Mouse (Mus musculus) liver, embryonic 11.5 days (tissue): ENCODE measurements around the gene Zfhx2. TPM values are rescaled to one million over a fixed set of nuclear protein-coding genes. Genes with fewer than 3 reads are reported as not detected.

Source experiments
- ATAC-seq: fragments of 200-750 bp; cut with Nextera tagmentation; replicated peaks from 2 replicates; pipeline ENCODE4 v1.8.0; 2017; ENCODE audit warnings: moderate number of reproducible peaks, mild to moderate bottlenecking, moderate TSS enrichment, moderate library complexity; ENCODE audit not compliant: low FRiP score
- DNase-seq: peaks from one replicate; pipeline ENCODE4 v3.0.0-alpha.2; 2017; ENCODE audit warnings: low spot score
- H3K27ac ChIP-seq: fragments of 300-500 bp; sonication (generic); 2 replicates; pipeline ENCODE4 v1.5.1; 2014; ENCODE audit warnings: mild to moderate bottlenecking, low read depth, low read length, control low read depth
- H3K27me3 ChIP-seq: fragments of 300-500 bp; sonication (generic); replicated peaks from 2 replicates; pipeline ENCODE4 v1.6.1; 2014; ENCODE audit warnings: low read length, mixed read lengths; ENCODE audit not compliant: control insufficient read depth, insufficient read depth
- H3K36me3 ChIP-seq: fragments of 300-500 bp; sonication (generic); 2 replicates; pipeline ENCODE4 v1.6.1; 2014; ENCODE audit warnings: mild to moderate bottlenecking, low read length, moderate library complexity, mixed read lengths; ENCODE audit not compliant: control insufficient read depth, insufficient read depth
- H3K4me1 ChIP-seq: fragments of 300-500 bp; sonication (generic); replicated peaks from 2 replicates; pipeline ENCODE4 v1.6.1; 2014; ENCODE audit warnings: low read length, mixed read lengths; ENCODE audit not compliant: control insufficient read depth, insufficient read depth
- H3K4me2 ChIP-seq: fragments of 300-500 bp; sonication (generic); 2 replicates; pipeline ENCODE4 v1.6.1; 2014; ENCODE audit warnings: mild to moderate bottlenecking, control low read depth, moderate library complexity
- H3K4me3 ChIP-seq: fragments of 300-500 bp; sonication (generic); 2 replicates; pipeline ENCODE4 v1.5.1; 2014; ENCODE audit warnings: low read depth, low read length, control low read depth
- H3K9ac ChIP-seq: fragments of 300-500 bp; sonication (generic); 2 replicates; pipeline ENCODE4 v1.6.1; 2014; ENCODE audit warnings: low read depth, low read length, control low read depth
- H3K9me3 ChIP-seq: fragments of 300-500 bp; sonication (generic); 2 replicates; pipeline ENCODE4 v1.6.1; 2016; ENCODE audit warnings: low read length, inconsistent platforms, mixed read lengths; ENCODE audit not compliant: control insufficient read depth
- WGBS: fragments of 180-500 bp; shearing (Covaris S2); extraction: QIAGEN DNeasy Blood & Tissue Kit; methylation state at CpG from one replicate; pipeline ENCODE4 v1.1.7; 2014; 5-methylcytosine and 5-hydroxymethylcytosine counted together
- polyA plus RNA-seq: library from polyadenylated mRNA; unstranded; fragments of >200 nt; fragmentation: Nextera tagmentation; extraction: Ambion mirVana; gene quantifications from 2 replicates; pipeline ENCODE4 v1.2.1, GENCODE M21; 2014

Gene Zfhx2
- polyA plus RNA-seq, 1 experiment from 2014 or later, result 2.8 TPM

- peak overlapping the region; percentile 38; the same call in 1 of the 2 replicates for H3K27ac ChIP-seq
- peak; percentile 44 for ATAC-seq
- H3K36me3 ChIP-seq, result peaks cover 2% of the 10 kb centered on the region; the same call in 1 of the 2 replicates
- H3K4me3 ChIP-seq, result peak overlapping the region; percentile 76
- DNase-seq, result no peak
- H3K4me2 ChIP-seq, result peak overlapping the region; percentile 78
- WGBS, result under 1% methylated on average over 27 of the region's 27 CpGs
- no peaks in the 10 kb centered on the region for H3K9me3 ChIP-seq
- H3K4me1 ChIP-seq, result 0 out of 2 replicates have a peak, but pooled peaks cover 3% of the 10 kb centered on the region
- H3K27me3 ChIP-seq, result no peaks in the 10 kb centered on the region
- H3K9ac ChIP-seq, result peak overlapping the region; percentile 75
Measured at GRCm38 (mm10) chr14:55014591-55014990, 77.5 kb downstream of the Zfhx2 start.

GRCm38 (mm10) chr14:55011116-55011515 is 81.0 kb downstream of the Zfhx2 start:
- Histone ChIP-seq H3K4me2 (no peak overlapping the region), H3K36me3 (no peaks in the 10 kb centered on the region), H3K9ac (no peak overlapping the region), H3K27me3 (0 out of 2 replicates have a peak, but pooled peaks cover 2% of the 10 kb centered on the region), H3K27ac (no peak overlapping the region), H3K9me3 (no peaks in the 10 kb centered on the region), H3K4me1 (0 out of 2 replicates have a peak, but pooled peaks cover 3% of the 10 kb centered on the region), H3K4me3 (no peak overlapping the region)
- DNase-seq, result no peak
- WGBS, result 56% methylated on average over 4 of the region's 4 CpGs
- no peak for ATAC-seq

Other genes starting within 250 kb of the Zfhx2 start
- gene Homez, start 221.4 kb downstream of the Zfhx2 start, polyA plus RNA-seq, result 5.2 and 5.5 TPM in 2 replicates
- 1.1 and 2.1 TPM in 2 replicates for gene Ppp1r3e, start 214.8 kb downstream of the Zfhx2 start, polyA plus RNA-seq
- gene Bcl2l2, start 208.9 kb downstream of the Zfhx2 start, polyA plus RNA-seq, result 2.0 and 2.1 TPM in 2 replicates
- 0.27 TPM in 1 of 2 replicates, not detected in the other for gene Gm20521, start 208.9 kb downstream of the Zfhx2 start, polyA plus RNA-seq
- gene Pabpn1, start 199.8 kb downstream of the Zfhx2 start, polyA plus RNA-seq, result 117 and 132 TPM in 2 replicates
- gene Slc22a17, start 179.2 kb downstream of the Zfhx2 start, polyA plus RNA-seq, result 10.5 and 14.0 TPM in 2 replicates
- gene Efs, start 166.2 kb downstream of the Zfhx2 start, polyA plus RNA-seq, result 5.5 and 6.7 TPM in 2 replicates
- gene Il25, start 159.6 kb downstream of the Zfhx2 start, polyA plus RNA-seq, result not detected in 2 replicates
- gene Cmtm5, start 156.1 kb downstream of the Zfhx2 start, polyA plus RNA-seq, result 0.21 TPM in 1 of 2 replicates, not detected in the other
- 14.5 and 43.0 TPM in 2 replicates for gene Myh6, start 125.4 kb downstream of the Zfhx2 start, polyA plus RNA-seq
- gene Gm17428, start 115.4 kb downstream of the Zfhx2 start, polyA plus RNA-seq, result not detected in 2 replicates
- gene Myh7, start 97.7 kb downstream of the Zfhx2 start, polyA plus RNA-seq, result 2.7 and 9.7 TPM in 2 replicates
- 87.0 and 95.6 TPM in 2 replicates for gene Ngdn, start 76.9 kb downstream of the Zfhx2 start, polyA plus RNA-seq
- gene Thtpa, start 2.5 kb upstream of the Zfhx2 start, polyA plus RNA-seq, result 10.5 and 12.6 TPM in 2 replicates
- gene Ap1g2, start 14.3 kb upstream of the Zfhx2 start, polyA plus RNA-seq, result 45.1 and 52.9 TPM in 2 replicates
- gene Jph4, start 24.6 kb upstream of the Zfhx2 start, polyA plus RNA-seq, result 0.44 and 0.60 TPM in 2 replicates
- gene Dhrs2, start 129.7 kb upstream of the Zfhx2 start, polyA plus RNA-seq, result 0.22 TPM in 1 of 2 replicates, not detected in the other